Mouse (Mus musculus) heart, postnatal 0 days (tissue): Measurements from ENCODE around the gene Prkacb.

ENCODE experiments used
- CTCF ChIP-seq: IDR thresholded peaks from 2 replicates; pipeline ENCODE4 v1.5.1; 2016; ENCODE audit warnings: antibody characterized with exemption, control low read depth, low read depth
- EP300 ChIP-seq: IDR thresholded peaks from 2 replicates; pipeline ENCODE4 v1.6.1; 2016; ENCODE audit warnings: antibody characterized with exemption, low read depth

DNA sequence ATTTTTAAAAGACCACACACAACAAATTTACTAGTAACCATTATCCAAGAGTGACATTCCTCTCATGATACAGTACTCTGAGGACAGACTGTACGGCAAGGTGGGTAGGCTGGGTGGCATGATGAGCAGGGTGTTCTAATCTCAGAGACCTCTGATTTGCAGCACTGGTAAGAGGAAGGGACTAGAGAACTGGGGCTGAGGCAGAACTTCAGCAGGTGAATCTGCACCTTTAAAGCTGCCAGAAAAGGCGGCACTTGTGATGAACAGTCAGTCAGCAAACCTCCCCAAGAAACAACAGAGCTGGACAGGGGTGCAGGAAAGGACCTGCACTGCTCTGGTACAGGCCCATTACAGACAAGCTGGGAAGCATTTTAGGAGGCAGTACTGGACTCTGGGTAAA lies 41.9 kb downstream of the Prkacb start:
- no peak for TF ChIP-seq EP300
- no peak for TF ChIP-seq CTCF
